Comparison of ENCODE assay signal across 8 mouse cellular contexts in the genomic region with DNA sequence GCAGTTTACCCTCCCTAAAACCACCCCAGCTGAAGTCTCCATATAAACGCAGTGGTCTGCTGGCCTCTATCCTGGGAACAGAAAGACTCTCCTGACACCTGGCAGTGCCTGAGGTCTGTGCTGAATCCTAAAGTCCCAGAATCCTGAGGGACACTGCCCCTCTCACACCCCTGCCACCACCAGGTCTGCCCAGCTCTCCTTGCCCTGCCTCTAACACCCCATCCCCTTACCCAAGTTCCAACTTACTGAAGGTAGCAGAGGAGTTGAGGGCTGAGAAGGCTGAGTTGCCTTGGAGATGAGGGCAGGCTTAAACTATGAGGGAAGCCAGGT. TPM values are rescaled to one million over a fixed set of nuclear protein-coding genes. Genes with fewer than 3 reads are reported as not detected.
DNase-seq lines count a peak whose midpoint lies in the region; ATAC-seq and TF ChIP-seq lines count a peak whose summit lies in the region.

No protein-coding gene starts in this region.

- intact Hi-C loops in heart, postnatal 36 days (cut with DNase I), result no loop called here

- H3K79me2 ChIP-seq in C2C12 (ENCODE audit: control insufficient read depth, insufficient read depth), result peaks cover 56% of the 10 kb centered on the region

- TF ChIP-seq CTCF in C2C12 (IDR thresholded peaks at IDR 0.05; ENCODE audit: control insufficient read depth, insufficient read depth, insufficient read length), result no peak

- peak overlapping the region; percentile 73 for H3K9ac ChIP-seq in heart, embryonic 12.5 days
- H3K9ac ChIP-seq in forebrain, embryonic 12.5 days, result peak overlapping the region; percentile 60
- 0 out of 2 replicates have a peak overlapping the region, but pooled peaks have one; percentile 50 for H3K9ac ChIP-seq in limb, embryonic 15.5 days

- H3K4me1 ChIP-seq in heart, embryonic 12.5 days (replicated peaks), result peaks cover 32% of the 10 kb centered on the region
- peaks cover 45% of the 10 kb centered on the region for H3K4me1 ChIP-seq in forebrain, embryonic 12.5 days
- peaks cover 52% of the 10 kb centered on the region for H3K4me1 ChIP-seq in limb, embryonic 15.5 days

- peaks cover 29% of the 10 kb centered on the region for H3K36me3 ChIP-seq in heart, embryonic 12.5 days
- peaks cover 19% of the 10 kb centered on the region for H3K36me3 ChIP-seq in C2C12 (ENCODE audit: control insufficient read depth, insufficient read depth)
- peaks cover 36% of the 10 kb centered on the region for H3K36me3 ChIP-seq in forebrain, embryonic 12.5 days (replicated peaks)
- H3K36me3 ChIP-seq in limb, embryonic 15.5 days, result peaks cover 25% of the 10 kb centered on the region

- H3K79me3 ChIP-seq in C2C12 (ENCODE audit: low read depth), result peaks cover 26% of the 10 kb centered on the region

- H3K27me3 ChIP-seq in heart, embryonic 12.5 days (replicated peaks), result no peaks in the 10 kb centered on the region
- H3K27me3 ChIP-seq in C2C12 (ENCODE audit: control insufficient read depth, insufficient read depth, insufficient read length), result no peaks in the 10 kb centered on the region
- no peaks in the 10 kb centered on the region for H3K27me3 ChIP-seq in forebrain, embryonic 12.5 days
- H3K27me3 ChIP-seq in limb, embryonic 15.5 days, result no peaks in the 10 kb centered on the region

- peaks cover 6% of the 10 kb centered on the region; the same call in 1 of the 2 replicates for H3K9me3 ChIP-seq in heart, embryonic 12.5 days (replicated peaks)
- H3K9me3 ChIP-seq in forebrain, embryonic 12.5 days, result no peaks in the 10 kb centered on the region
- H3K9me3 ChIP-seq in limb, embryonic 15.5 days, result no peaks in the 10 kb centered on the region

- H3K27ac ChIP-seq in heart, embryonic 12.5 days (ENCODE audit: poor library complexity, severe bottlenecking), result peak overlapping the region; percentile 95
- H3K27ac ChIP-seq in forebrain, embryonic 12.5 days, result peak overlapping the region; percentile 99
- H3K27ac ChIP-seq in limb, embryonic 15.5 days, result peak overlapping the region; percentile 80

- no peak for DNase-seq in heart, postnatal 36 days
- DNase-seq in embryo, embryonic 9.5 days (ENCODE audit: extremely low spot score), result no peak
- DNase-seq in Muller cell, postnatal 12 days (ENCODE audit: inconsistent ontology term), result no peak

- H3ac ChIP-seq in C2C12 (ENCODE audit: control insufficient read depth, insufficient read length, low read depth), result peak overlapping the region; percentile 59

- peak overlapping the region; percentile 46 for H3K4me3 ChIP-seq in heart, embryonic 12.5 days
- peak overlapping the region; percentile 19 for H3K4me3 ChIP-seq in C2C12 (ENCODE audit: insufficient read depth, poor library complexity, severe bottlenecking)
- peak overlapping the region; percentile 35 for H3K4me3 ChIP-seq in forebrain, embryonic 12.5 days (replicated peaks)
- peak overlapping the region; percentile 37 for H3K4me3 ChIP-seq in limb, embryonic 15.5 days

- no peak for ATAC-seq in heart, embryonic 12.5 days (ENCODE audit: insufficient number of reproducible peaks, low FRiP score)
- ATAC-seq in forebrain, embryonic 12.5 days (ENCODE audit: low FRiP score), result no peak
- ATAC-seq in limb, embryonic 15.5 days (ENCODE audit: insufficient number of reproducible peaks, low FRiP score, low TSS enrichment, low read depth), result no peak
- no peak for ATAC-seq in activated CD4-positive, CD25-positive, alpha-beta regulatory T cell, adult 4 months

- WGBS in heart, embryonic 12.5 days, result 21% methylated on average over 1 of the region's 1 CpGs
- 13% methylated on average over 1 of the region's 1 CpGs for WGBS in forebrain, embryonic 12.5 days
- 18% methylated on average over 1 of the region's 1 CpGs for WGBS in limb, embryonic 15.5 days

- peak overlapping the region; percentile 84 for H3K4me2 ChIP-seq in heart, embryonic 12.5 days
- peak overlapping the region; percentile 88 for H3K4me2 ChIP-seq in forebrain, embryonic 12.5 days
- H3K4me2 ChIP-seq in limb, embryonic 15.5 days, result peak overlapping the region; percentile 56

TF ChIP-seq in C2C12, 6 proteins besides CTCF, POLR2A, EP300 and RAD21:
- TF ChIP-seq USF1 (IDR thresholded peaks at IDR 0.05; ENCODE audit: low read depth) (no peak), MYOD1 (IDR thresholded peaks at IDR 0.05; ENCODE audit: control insufficient read depth, insufficient read length, low read depth) (no peak), FOSL1 (IDR thresholded peaks at IDR 0.05; ENCODE audit: insufficient read depth, low read length, poor library complexity, severe bottlenecking) (no peak), MYOG (IDR thresholded peaks at IDR 0.05; ENCODE audit: control insufficient read depth, extremely low read depth, insufficient read length) (no peak), CEBPB (IDR thresholded peaks at IDR 0.05; ENCODE audit: low read depth) (no peak), MAX (IDR thresholded peaks at IDR 0.05) (no peak)

RNA-seq across cellular contexts. Expression of a gene that starts 7.0 kb away (rescaled TPM):
- polyA plus RNA-seq in heart, embryonic 12.5 days (2016; fragmentation: Nextera tagmentation; extraction: Ambion mirVana), result 162 and 167 TPM in 2 replicates
- 10 to 100 TPM; 29.3 to 37.4 TPM for total RNA-seq in heart, postnatal 36 days (2021)
- 56.6 TPM for polyA plus RNA-seq in C2C12 (2012; fragmentation: generic; extraction: Trizol)
- 176 and 185 TPM in 2 replicates for polyA plus RNA-seq in forebrain, embryonic 12.5 days (2016; fragmentation: Nextera tagmentation; extraction: Ambion mirVana)
- 81.7 and 85.2 TPM in 2 replicates for polyA plus RNA-seq in limb, embryonic 15.5 days (2015; fragmentation: Nextera tagmentation; extraction: Ambion mirVana)
- under 1 TPM; 0.66 to 0.71 TPM for polyA plus RNA-seq in activated CD4-positive, CD25-positive, alpha-beta regulatory T cell, adult 4 months (2017; shearing (Covaris generic))

RNA-seq across cellular contexts. Expression of a gene that starts 23.9 kb away (rescaled TPM):
- 22.2 and 24.5 TPM in 2 replicates for polyA plus RNA-seq in heart, embryonic 12.5 days (2016; fragmentation: Nextera tagmentation; extraction: Ambion mirVana)
- total RNA-seq in heart, postnatal 36 days (2021), result 10 to 100 TPM; 16.9 to 17.4 TPM
- polyA plus RNA-seq in C2C12 (2012; fragmentation: generic; extraction: Trizol), result 40.6 TPM
- 39.0 and 40.7 TPM in 2 replicates for polyA plus RNA-seq in forebrain, embryonic 12.5 days (2016; fragmentation: Nextera tagmentation; extraction: Ambion mirVana)
- polyA plus RNA-seq in limb, embryonic 15.5 days (2015; fragmentation: Nextera tagmentation; extraction: Ambion mirVana), result 36.2 and 42.2 TPM in 2 replicates
- 10 to 100 TPM; 11.5 to 30.4 TPM for polyA plus RNA-seq in activated CD4-positive, CD25-positive, alpha-beta regulatory T cell, adult 4 months (2017; shearing (Covaris generic))

RNA-seq across cellular contexts. Expression of a gene that starts 30.0 kb away (rescaled TPM):
- polyA plus RNA-seq in heart, embryonic 12.5 days (2016; fragmentation: Nextera tagmentation; extraction: Ambion mirVana), result 16.1 and 17.4 TPM in 2 replicates
- 10 to 100 TPM; 31.9 to 33.0 TPM for total RNA-seq in heart, postnatal 36 days (2021)
- 12.6 TPM for polyA plus RNA-seq in C2C12 (2012; fragmentation: generic; extraction: Trizol)
- 16.8 and 22.3 TPM in 2 replicates for polyA plus RNA-seq in forebrain, embryonic 12.5 days (2016; fragmentation: Nextera tagmentation; extraction: Ambion mirVana)
- 14.3 and 14.4 TPM in 2 replicates for polyA plus RNA-seq in limb, embryonic 15.5 days (2015; fragmentation: Nextera tagmentation; extraction: Ambion mirVana)
- polyA plus RNA-seq in activated CD4-positive, CD25-positive, alpha-beta regulatory T cell, adult 4 months (2017; shearing (Covaris generic)), result 10 to 100 TPM in 1 of 2 experiments, 1 to 10 TPM in 1; 9.3 to 11.8 TPM

RNA-seq across cellular contexts. Expression of a gene that starts 53.9 kb away (rescaled TPM):
- 0.14 and 0.37 TPM in 2 replicates for polyA plus RNA-seq in heart, embryonic 12.5 days (2016; fragmentation: Nextera tagmentation; extraction: Ambion mirVana)
- not detected for total RNA-seq in heart, postnatal 36 days (2021)
- 0.05 TPM for polyA plus RNA-seq in C2C12 (2012; fragmentation: generic; extraction: Trizol)
- polyA plus RNA-seq in forebrain, embryonic 12.5 days (2016; fragmentation: Nextera tagmentation; extraction: Ambion mirVana), result 0.09 TPM in 1 of 2 replicates, not detected in the other
- polyA plus RNA-seq in limb, embryonic 15.5 days (2015; fragmentation: Nextera tagmentation; extraction: Ambion mirVana), result 0.09 and 0.10 TPM in 2 replicates
- under 1 TPM in 1 of 2 experiments, not detected in 1; 0.36 TPM for polyA plus RNA-seq in activated CD4-positive, CD25-positive, alpha-beta regulatory T cell, adult 4 months (2017; shearing (Covaris generic))

Comparison
In these comparisons a context has a peak if more than half of its experiments do, and no peak if none do; other contexts are left out.
1. RNA of a gene that starts 7.0 kb away (polyA plus RNA-seq): 176 to 185 TPM in forebrain, embryonic 12.5 days, 162 to 167 TPM in heart, embryonic 12.5 days, 81.7 to 85.2 TPM in limb, embryonic 15.5 days and 56.6 TPM in C2C12 (single experiment); 0.66 to 0.71 TPM in activated CD4-positive, CD25-positive, alpha-beta regulatory T cell, adult 4 months; every median in the first group is over 10 times any median in the second.
2. Peak in every context shown above with its lines, with median percentiles within 50 percentile points of each other: H3K27ac ChIP-seq, H3K4me2 ChIP-seq, H3K4me3 ChIP-seq and H3K9ac ChIP-seq.